Mouse (Mus musculus): ENCODE data around the gene Nectin1.

DNA sequence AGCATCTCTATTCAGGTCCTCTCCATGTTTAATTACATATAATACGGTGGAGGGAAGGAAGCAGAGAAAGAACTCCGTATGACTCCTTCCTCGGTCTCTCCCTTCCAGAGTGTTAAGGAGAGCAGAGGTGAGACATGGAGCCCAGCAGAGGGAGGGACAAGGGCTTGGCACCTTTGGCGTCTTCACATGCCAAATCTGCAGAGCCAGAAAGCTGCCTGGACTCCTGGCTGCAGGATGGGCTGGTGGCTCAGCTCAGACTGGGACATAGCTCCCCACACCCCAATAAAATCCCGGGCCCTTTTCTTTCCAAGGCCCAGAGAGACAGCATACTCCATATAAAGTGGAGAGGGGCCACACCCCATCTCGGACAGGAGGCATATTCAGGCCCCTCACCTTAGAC, 85.2 kb downstream of the Nectin1 start:
- no peak for TF ChIP-seq CTCF (IDR thresholded peaks at IDR 0.05; ENCODE audit: control insufficient read depth, insufficient read depth, low read length)
- no peak for TF ChIP-seq POLR2A (IDR thresholded peaks at IDR 0.05; ENCODE audit: borderline replicate concordance, control insufficient read depth, low read depth, low read length)

Measured in bone marrow, adult 2 months (tissue).